Mouse (Mus musculus) frontal cortex, adult 2 months (tissue): Measurements from ENCODE around the gene Rgl2. TPM values are rescaled to one million over a fixed set of nuclear protein-coding genes. Genes with fewer than 3 reads are reported as not detected.
A peak's percentile ranks its signal among the peaks of the same experiment; 100 is the strongest.

Source experiments
- DNase-seq, 2 experiments: peaks; one replicate each; pipeline ENCODE4 v3.0.0; 2022; ENCODE audit warnings: low spot score in 1 of 2; ENCODE audit errors: extremely low spot score in 1 of 2
- polyA plus RNA-seq: library from polyadenylated mRNA; depleted of rRNA; stranded (reverse); fragments of >200 nt; gene quantifications from 2 replicates; pipeline ENCODE4 v1.2.3, GENCODE M21; 2012

The Rgl2 gene
- polyA plus RNA-seq, 1 experiment: 154 TPM

DNA sequence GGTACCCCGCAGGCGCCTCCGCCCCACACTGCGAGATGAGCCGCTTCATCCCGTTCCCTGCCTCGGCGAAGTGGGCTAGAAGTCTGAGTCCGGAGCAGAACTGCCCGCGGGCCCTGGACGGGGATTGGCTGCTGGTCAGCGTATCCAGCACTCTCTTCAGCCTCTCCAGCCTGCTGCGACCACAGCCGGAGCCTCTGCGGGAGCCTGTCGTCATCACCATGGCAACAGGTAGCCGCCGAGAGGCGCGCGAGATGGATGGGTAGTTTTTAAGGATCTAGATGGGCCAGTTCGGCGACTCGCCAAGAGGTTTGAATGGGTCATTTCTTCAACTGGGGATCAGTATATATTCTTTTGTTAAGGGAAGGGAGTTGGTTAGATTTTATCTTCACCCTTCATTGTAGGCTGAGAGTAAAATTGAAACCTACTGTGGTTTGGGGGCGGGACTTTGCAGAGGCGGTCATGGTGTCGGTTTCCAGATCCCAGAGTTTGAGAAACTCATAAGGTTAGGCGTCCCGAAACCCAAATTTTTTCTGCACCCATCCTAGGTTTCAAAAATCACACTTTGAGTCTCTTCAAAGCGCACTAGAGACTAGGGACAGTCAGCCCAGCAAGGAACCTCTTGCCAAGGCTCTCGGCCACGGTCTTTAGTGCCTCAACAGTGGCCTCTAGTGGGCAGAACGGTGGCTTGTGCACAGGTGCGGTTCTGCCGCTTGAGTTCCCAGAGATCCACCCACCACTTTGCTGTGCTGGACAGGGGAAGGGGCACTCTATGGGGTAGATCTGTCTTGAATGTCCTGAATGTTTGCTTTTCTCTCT lies 8.9 kb upstream of the Rgl2 start:
- DNase-seq: peak in 1 of 2 experiments; percentile 90

DNA sequence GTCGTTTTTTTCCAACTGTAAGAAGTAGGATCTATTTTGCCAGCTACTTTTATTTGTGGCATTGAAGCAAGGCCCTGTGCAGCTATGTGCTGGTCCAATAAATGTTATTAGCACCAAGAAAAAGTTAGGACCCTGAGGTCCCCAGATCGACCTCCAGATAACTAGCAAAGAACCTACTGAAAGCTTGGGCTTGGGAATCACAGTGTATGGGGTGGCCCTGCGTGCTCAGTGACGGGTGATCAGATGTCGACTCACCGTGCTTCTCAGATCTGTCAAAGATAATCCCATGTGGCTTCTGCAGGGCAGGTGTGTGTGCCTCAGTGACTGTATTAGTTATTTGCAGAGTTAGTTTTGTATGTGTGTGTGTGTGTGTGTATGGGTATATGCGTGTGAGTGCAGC lies 8.0 kb upstream of the Rgl2 start:
- DNase-seq: no peak

DNA sequence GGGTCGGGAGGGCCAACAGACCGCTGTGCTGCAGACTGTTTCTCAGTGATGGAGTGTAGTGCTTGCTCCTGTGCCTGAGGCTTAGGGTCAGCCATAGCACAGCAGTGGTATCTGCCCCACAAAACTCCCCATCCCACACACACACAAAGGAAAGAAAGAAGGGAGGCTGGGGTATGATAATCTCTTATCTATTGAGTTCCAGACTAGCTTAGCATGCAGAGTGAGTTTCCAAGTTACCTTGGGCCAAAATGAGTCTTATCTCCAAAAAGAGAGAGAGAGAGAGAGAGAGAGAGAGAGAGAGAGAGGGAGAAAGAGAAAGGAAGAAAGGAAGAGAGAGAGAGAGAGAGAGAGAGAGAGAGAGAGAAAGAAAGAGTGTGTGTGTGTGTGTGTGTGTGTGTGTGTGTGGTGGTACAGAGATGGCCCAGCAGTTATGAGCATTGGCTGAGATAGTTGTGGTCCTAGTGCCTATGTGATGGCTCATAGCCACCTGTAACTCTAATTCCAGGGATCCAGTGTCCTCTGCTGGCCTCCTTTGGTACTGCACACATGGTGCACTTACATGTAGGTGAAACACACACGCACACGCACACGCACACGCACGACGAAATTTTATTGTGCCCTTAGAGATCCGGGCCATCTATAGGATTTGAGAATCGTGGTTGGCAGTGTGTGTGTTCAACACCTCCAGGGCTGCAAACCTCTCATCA lies 4.6 kb upstream of the Rgl2 start:
- no peak for DNase-seq

DNA sequence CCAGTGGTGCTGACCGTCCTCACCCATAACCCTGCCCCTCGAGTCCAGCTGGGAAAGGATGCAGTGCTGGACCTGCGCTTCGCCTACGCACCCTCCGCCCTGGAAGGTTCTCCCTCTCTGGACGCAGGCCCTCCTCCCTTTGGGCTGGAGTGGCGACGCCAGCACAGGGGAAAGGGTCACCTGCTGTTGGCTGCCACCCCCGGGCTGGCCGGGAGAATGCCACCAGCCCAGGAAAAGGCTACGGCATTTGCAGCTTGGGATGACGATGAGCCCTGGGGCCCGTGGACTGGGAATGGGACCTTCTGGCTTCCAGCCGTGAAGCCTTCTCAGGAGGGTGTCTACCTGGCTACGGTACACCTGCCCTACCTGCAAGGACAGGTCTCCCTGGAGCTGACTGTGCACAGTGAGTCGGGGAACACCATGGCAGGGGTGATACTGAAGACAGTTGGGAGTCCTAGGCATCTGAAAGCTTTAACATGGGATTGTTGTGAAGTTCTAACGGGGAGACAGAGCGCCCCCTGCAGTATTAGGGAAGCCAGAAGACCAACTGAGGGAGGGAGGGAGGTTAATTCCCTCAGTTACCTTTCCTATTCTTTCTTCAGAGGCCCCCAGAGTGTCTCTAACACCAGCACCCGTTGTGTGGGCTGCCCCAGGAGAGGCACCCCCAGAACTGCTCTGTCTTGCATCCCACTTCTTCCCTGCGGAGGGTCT lies 3.8 kb upstream of the Rgl2 start:
- DNase-seq: no peak

DNA sequence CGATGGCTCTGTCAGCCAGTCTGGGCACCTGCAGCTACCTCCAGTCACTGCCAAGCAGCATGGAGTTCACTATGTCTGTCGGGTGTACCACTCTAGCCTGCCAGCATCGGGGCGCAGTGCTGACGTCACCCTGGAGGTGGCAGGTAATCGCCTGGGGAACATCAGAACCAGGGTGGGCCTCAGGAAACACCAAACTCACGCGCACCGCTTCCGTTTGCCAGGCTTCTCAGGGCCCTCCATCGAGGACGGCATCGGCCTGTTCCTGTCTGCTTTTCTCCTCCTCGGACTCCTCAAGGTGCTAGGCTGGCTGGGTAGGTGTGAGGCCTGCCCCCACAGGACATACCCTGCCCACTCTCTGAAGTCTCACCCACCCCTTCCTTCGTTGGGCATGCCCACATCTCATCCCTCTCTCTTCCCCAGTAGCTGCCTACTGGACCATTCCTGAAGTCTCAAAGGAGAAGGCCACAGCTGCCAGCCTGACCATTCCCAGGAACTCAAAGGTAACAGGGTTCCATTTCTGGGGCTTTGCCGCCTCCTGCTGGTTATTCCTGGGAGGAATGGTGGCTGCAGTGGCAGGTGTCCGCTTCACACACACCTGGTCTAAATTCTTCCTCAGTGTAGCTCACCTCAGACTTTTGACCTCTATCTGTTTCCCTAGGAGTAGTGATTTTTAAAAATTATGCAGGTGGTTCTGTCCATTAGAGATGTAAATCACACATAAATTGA lies 3.0 kb upstream of the Rgl2 start:
- DNase-seq: no peak

DNA sequence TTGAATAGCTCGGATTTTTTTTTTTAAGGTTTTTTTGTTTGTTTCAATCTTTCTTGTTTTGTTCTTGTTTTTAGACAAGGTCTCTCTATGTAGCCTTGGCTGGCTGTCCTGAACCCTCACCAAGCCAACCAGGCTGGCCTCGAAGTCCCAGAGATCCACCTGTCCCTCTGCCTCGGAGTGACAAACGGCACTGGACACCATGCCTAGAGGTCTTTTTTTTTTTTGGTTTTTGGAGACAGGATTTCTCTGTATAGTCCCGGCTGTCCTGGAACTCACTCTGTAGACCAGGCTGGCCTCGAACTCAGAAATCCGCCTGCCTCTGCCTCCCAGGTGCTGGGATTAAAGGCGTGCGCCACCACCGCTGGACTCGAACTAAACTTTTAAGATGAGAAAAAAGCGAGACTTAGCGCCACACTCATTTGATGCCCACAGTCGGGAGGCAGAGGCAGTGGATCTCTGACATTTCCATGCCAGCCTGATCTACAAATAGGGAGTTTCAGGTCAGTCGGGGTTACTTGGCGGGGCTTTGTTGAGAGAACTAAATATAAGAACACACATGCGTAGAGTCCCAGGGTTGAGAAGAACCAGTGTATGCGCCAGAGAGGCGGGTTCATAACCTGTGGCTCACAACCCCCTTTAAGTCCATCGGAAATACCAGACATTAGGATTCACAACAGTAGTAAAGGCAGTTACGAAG lies 944 bp upstream of the Rgl2 start:
- no peak for DNase-seq

DNA sequence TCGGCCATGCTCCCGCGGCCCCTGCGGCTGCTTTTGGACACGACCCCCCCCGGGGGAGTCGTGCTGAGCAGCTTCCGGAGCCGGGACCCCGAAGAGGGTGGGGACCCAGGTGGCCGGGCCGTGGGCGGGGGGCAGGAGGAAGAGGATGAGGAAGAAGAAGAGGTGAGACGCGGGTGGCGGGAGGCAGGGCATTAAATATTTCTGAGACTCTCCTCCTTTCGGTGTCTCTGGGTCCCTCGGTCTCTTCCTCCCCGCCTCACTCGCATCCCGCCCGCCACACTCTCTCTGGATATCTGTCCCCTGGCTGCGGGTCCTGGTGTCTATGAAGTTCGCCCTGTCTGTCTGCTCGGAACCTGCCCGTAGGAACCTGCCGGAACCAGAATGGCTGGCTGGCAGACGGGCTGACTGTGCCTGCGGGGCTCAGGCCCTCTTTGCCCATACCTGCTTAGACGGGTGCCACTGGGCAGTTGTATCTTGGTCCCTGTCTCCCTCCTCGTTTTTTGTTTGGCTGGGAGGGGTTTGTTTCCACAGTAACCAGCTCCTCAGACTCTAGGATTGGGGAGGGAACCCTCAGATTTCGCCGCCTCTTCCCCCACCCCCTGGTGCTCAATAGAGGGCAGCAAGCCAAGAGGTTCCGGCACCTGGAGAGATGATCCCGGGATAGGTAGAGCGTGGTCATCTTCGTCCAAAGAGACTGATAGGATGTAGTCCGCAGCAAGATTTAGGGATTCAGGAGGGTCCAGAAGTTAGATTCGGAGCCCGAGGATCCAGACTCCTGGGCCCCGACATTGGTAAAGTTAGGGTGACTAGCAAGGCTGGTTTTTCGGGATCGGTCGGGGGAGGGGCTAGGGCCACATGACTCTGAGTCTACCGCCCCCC lies 1.2 kb downstream of the Rgl2 start:
- DNase-seq: peak in 1 of 2 experiments; percentile 80

DNA sequence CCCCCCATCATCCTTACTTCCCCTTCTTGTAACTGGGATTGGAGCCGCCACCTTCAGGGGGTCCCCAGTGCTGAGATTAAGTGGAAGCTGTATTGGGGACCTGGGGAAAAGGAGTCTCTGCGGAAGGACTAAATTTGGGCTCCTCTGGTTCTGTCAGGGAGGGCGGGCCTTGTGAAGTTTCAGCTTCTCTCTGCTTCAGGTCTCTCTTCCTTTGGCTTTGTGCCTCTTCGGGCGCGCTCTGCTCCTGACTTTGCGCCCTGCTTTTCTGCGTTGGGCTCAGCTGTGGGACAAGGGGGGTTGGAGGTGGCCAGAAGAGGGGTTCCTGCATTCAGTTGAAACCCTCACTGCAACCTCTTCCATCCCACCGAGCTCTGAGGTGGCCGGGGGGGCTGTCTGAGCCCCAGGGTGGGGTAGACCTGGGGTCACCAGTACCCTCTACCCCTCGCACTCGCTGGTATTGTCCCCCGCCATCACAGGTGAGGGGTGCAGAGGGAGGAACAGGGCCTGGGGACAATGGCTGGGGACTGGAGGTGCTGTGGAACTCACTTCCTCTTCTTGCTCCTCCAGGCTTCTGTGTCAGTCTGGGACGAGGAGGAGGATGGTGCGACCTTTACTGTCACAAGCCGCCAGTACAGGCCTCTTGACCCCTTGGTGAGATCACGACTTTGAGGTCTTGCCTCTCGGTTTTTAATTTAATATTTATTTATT lies 2.0 kb downstream of the Rgl2 start:
- no peak for DNase-seq

DNA sequence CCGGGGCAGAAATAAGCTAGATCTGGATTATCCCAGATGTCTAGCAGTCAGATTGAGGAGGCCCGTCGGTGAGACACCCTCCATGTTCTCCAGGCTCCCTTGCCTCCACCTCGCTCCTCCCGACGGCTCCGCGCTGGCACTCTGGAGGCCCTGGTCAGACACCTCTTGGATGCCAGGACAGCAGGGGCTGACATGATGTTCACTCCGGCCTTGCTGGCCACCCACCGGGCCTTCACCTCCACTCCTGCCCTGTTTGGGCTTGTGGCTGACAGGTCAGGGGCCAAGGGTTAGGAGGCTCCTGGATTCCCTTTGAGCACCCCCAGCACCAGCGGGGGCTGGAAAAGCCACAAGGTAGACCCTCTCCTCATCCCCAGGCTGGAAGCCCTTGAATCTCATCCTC lies 2.6 kb downstream of the Rgl2 start:
- no peak for DNase-seq

DNA sequence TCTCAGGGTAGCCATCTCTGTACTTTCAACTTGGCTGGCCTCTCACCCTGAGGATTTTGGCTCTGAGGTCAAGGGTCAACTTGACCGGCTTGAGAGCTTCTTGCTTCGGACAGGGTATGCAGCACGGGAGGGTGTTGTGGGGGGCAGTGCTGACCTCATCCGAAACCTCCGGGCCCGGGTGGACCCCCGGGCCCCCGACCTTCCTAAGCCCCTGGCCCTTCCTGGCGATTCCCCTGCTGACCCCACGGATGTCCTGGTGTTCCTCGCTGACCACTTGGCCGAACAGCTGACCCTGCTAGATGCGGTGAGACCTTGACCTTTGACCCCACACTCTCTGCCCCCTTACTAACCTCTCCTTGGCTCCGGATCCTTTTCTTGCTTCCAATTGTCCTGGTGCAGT lies 3.1 kb downstream of the Rgl2 start:
- DNase-seq: no peak

DNA sequence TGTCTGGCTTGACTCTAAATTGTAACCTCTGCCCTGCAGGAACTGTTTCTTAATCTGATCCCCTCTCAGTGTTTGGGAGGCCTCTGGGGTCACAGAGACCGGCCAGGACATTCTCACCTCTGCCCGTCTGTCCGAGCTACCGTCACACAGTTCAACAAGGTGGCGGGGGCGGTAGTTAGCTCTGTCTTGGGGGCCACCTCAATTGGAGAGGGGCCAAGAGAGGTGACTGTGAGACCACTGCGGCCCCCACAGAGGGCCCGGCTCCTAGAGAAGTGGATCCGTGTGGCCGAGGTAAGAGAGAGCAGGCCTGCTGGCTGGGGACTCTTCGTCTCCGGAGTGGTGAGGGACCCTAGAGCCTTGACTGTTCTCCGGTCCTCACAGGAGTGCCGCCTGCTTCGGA lies 3.6 kb downstream of the Rgl2 start:
- DNase-seq: no peak

DNA sequence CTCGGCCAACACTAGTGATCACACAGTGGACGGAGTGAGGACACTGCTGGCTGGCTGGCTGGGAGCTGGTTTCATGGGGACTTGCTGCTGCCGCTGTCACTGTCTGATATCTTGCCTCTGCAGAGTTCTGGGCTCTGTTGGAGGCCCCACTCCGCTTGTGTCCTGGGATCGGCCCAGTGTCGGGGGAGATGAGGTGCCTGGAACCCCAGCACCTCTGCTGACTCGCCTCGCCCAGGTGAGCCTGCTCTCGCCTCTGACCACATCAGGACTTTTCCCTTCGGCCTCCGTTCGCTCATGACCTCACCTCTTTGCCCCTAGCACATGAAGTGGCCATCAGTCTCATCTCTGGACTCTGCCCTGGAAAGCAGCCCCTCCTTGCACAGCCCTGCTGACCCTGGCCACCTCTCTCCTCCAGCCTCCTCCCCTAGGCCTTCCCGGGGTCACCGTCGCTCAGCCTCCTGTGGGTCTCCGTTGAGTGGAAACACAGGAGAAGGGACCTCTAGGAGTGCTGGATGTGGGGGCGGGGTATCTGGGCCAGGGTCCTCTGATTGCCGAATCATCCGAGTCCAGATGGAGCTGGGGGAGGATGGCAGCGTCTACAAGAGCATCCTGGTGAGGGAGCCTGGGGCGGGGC lies 6.2 kb downstream of the Rgl2 start:
- DNase-seq: no peak

DNA sequence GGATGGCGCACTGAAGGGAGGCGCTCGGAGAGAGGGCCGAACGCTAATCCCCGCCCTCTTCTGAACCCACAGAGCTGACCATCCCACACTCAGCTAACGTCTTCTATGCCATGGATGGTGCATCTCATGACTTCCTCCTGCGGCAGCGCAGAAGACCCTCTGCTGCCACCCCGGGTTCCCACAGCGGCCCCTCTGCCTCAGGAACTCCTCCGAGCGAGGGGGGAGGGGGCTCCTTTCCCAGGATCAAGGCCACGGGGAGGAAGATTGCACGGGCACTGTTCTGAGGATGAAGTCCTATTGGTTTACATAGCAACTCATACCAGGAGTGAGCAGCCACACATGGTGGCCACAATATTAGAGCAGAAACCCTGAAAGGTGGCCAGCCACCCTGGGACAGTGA lies 7.7 kb downstream of the Rgl2 start:
- DNase-seq: no peak

DNA sequence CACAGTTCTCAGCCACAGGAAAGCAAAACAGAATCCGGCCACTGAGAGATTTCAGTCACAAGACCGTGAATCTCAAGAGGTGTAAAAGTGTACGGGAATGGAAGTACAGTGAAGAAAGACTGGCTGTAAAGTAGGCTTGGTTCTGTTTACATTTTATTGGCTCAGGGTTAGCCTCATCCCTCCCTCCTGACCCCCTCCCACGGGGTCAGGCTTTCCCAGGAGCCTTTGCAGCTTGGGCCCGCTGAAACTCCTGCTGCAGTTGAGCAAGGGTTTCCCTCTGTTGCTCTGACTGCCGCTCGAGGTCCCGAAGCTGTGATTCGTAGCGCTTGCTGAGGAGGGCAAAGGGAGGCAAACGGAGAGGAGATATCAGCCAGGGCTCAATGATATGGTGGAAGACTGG lies 9.4 kb downstream of the Rgl2 start:
- no peak for DNase-seq

DNA sequence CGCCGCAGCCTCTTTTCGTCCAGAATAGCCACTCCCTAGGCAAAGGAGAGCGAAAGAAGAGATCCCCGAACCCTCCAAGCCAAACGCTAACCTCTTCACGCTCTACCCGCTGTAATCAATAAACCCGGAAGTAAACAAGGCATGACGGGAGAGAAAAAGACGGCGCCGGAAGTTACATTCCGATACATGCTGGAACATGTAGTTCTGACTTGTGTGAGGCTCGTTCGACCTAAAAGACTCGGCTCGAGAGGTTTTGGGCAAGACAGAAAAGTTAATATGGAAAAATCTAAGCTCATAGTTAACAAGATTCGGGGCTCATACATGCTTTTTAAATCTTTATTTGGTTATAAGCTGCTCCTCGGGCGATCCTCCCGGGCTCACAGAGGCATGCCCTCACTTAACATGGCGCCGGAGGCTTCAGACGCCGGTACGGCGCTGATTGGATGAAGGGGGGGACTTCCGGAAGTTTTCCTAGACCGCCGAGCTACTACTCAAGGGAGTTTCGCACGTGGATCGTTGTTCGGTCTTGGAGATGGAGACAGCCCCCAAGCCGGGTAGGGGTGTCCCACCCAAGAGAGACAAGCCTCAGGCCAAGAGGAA lies 11.0 kb downstream of the Rgl2 start, which contains the start of the genes Pfdn6 and Wdr46:
Gene Pfdn6, minus strand, starts transcription at position 138 of the 600 bp plus-strand sequence.
Gene Wdr46, plus strand, starts transcription at position 455 of the 600 bp plus-strand sequence.
- peak; percentile 83 to 95 for DNase-seq

DNA sequence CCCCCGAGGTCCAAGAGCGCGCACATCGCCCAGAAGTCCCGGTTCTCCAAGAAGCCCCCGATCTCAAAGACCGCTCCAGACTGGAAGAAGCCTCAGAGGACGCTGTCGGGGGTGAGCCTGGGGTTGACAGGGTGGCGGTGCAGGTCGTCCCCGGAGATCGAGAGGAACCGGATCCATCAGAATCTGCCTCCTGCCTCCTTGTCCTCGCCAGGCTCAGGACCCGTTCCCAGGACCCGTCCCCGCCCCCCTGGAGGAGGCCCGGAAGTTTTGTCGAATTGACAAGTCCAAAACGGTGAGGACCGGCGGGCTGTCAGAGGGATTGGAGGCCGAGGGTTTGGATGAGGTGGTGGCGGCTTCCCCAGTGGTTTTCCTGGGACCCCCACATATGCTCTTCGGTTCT lies 11.6 kb downstream of the Rgl2 start:
- DNase-seq: no peak

DNA sequence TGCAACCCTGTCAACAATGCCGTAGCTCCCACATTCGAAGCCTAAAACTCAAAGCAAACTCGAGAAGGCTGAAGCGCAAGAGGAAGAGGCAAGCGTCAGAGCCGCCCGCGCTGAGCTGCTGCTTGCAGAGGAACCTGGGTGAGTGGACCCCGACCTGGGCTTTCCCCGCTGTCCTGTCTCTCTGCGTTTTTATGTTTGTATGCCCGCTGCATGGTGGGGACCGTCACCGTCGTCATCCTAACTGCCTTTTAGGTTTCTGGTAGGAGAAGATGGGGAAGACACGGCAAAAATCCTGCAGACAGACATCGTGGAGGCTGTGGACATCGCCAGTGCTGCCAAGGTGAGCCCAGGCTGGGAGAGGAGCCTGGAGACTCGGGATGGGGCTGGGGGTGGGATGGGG lies 12.0 kb downstream of the Rgl2 start:
- DNase-seq: no peak

DNA sequence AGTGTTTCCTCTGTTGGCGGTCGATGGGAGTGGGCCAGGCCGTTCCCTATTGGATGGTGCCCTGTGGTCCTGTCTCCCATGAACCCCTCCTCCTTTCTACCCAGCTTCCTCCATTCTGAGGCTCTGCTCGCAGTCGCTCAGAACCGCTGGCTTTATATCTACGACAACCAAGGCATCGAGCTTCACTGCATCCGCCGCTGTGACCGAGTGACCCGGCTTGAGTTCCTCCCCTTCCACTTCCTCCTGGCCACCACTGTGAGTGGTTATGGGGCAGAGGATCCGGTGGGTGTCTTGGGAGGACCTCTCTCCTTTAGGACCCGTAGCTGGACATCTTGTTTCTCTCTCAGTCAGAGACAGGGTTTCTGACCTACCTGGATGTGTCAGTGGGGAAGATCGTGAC lies 14.1 kb downstream of the Rgl2 start:
- DNase-seq: no peak
